Mouse (Mus musculus) limb, embryonic 12.5 days (tissue): ENCODE measurements around the gene Wdr45. TPM values are rescaled to one million over a fixed set of nuclear protein-coding genes. Genes with fewer than 3 reads are reported as not detected.
A peak's percentile ranks its signal among the peaks of the same experiment; 100 is the strongest.

ENCODE experiments used
- ATAC-seq: fragments of 200-750 bp; cut with Nextera tagmentation; 2 replicates; pipeline ENCODE4 v1.8.0; 2017; ENCODE audit warnings: low read depth, moderate TSS enrichment; ENCODE audit not compliant: insufficient number of reproducible peaks, insufficient read depth, low FRiP score, low TSS enrichment
- H3K27ac ChIP-seq: fragments of 300-500 bp; sonication (generic); 2 replicates; pipeline ENCODE4 v1.5.1; 2016; ENCODE audit warnings: mild to moderate bottlenecking, moderate library complexity
- H3K27me3 ChIP-seq: fragments of 300-500 bp; sonication (generic); 2 replicates; pipeline ENCODE4 v1.6.1; 2016; ENCODE audit warnings: mild to moderate bottlenecking, moderate library complexity
- H3K36me3 ChIP-seq: fragments of 300-500 bp; sonication (generic); 2 replicates; pipeline ENCODE4 v1.6.1; 2016; ENCODE audit warnings: mild to moderate bottlenecking, moderate library complexity
- H3K4me1 ChIP-seq: fragments of 300-500 bp; sonication (generic); replicated peaks from 2 replicates; pipeline ENCODE4 v1.6.1; 2016
- H3K4me2 ChIP-seq: fragments of 300-500 bp; sonication (generic); 2 replicates; pipeline ENCODE4 v1.6.1; 2016; ENCODE audit warnings: mild to moderate bottlenecking, moderate library complexity
- H3K4me3 ChIP-seq: fragments of 300-500 bp; sonication (generic); replicated peaks from 2 replicates; pipeline ENCODE4 v1.5.1; 2016; ENCODE audit warnings: mild to moderate bottlenecking
- H3K9ac ChIP-seq: fragments of 300-500 bp; sonication (generic); replicated peaks from 2 replicates; pipeline ENCODE4 v1.6.1; 2016; ENCODE audit warnings: mild to moderate bottlenecking, moderate library complexity
- H3K9me3 ChIP-seq: fragments of 300-500 bp; sonication (generic); 2 replicates; pipeline ENCODE4 v1.6.1; 2016; ENCODE audit warnings: mild to moderate bottlenecking, moderate library complexity
- WGBS: fragments of 180-500 bp; shearing (Covaris S2); methylation state at CpG from one replicate; pipeline ENCODE4 v1.1.7; 2016; 5-methylcytosine and 5-hydroxymethylcytosine counted together
- polyA plus RNA-seq: library from polyadenylated mRNA; unstranded; fragments of >200 nt; fragmentation: Nextera tagmentation; extraction: Ambion mirVana; gene quantifications from 2 replicates; pipeline ENCODE4 v1.2.1, GENCODE M21; 2016

The Wdr45 gene
- polyA plus RNA-seq, 1 experiment from 2014 or later: 29.1 TPM

GRCm38 (mm10) chrX:7764657-7765280 lies 50.6 kb downstream of the Wdr45 start:
- no peak overlapping the region for H3K9ac ChIP-seq

GRCm38 (mm10) chrX:7765281-7765670 lies 51.1 kb downstream of the Wdr45 start:
- Histone ChIP-seq H3K9me3 (no peaks in the 10 kb centered on the region), H3K27ac (no peak overlapping the region), H3K4me2 (peak overlapping the region; percentile 71), H3K4me1 (peaks cover 24% of the 10 kb centered on the region), H3K9ac (no peak overlapping the region), H3K36me3 (peaks cover 39% of the 10 kb centered on the region), H3K27me3 (no peaks in the 10 kb centered on the region), H3K4me3 (peak overlapping the region; percentile 9; the same call in 1 of the 2 replicates)
- WGBS: 27% methylated on average over 13 of the region's 13 CpGs
- no peak for ATAC-seq

More at GRCm38 (mm10) chrX:7764657-7765280, 50.6 kb downstream of the Wdr45 start:
- no peak for ATAC-seq
- Histone ChIP-seq H3K9me3 (no peaks in the 10 kb centered on the region), H3K4me3 (peak overlapping the region; percentile 64), H3K36me3 (peaks cover 35% of the 10 kb centered on the region), H3K4me2 (peak overlapping the region; percentile 71), H3K27ac (no peak overlapping the region), H3K27me3 (no peaks in the 10 kb centered on the region), H3K4me1 (peaks cover 24% of the 10 kb centered on the region)
- whole genome bisulfite sequencing: 26% methylated on average over 9 of the region's 9 CpGs

GRCm38 (mm10) chrX:7765764-7766163 lies 51.6 kb downstream of the Wdr45 start:
- 11% methylated on average over 11 of the region's 11 CpGs for WGBS
- peak overlapping the region; percentile 71 for H3K4me2 ChIP-seq
- H3K4me3 ChIP-seq: peak overlapping the region; percentile 9; the same call in 1 of the 2 replicates
- no peaks in the 10 kb centered on the region for H3K27me3 ChIP-seq
- H3K9me3 ChIP-seq: no peaks in the 10 kb centered on the region
- H3K4me1 ChIP-seq: peaks cover 24% of the 10 kb centered on the region
- no peak overlapping the region for H3K9ac ChIP-seq
- H3K36me3 ChIP-seq: peaks cover 44% of the 10 kb centered on the region
- no peak overlapping the region for H3K27ac ChIP-seq
- ATAC-seq: no peak

GRCm38 (mm10) chrX:7769302-7770017 lies 55.3 kb downstream of the Wdr45 start:
- Histone ChIP-seq H3K9ac (no peak overlapping the region), H3K27me3 (no peaks in the 10 kb centered on the region), H3K4me2 (no peak overlapping the region), H3K36me3 (peaks cover 73% of the 10 kb centered on the region), H3K9me3 (no peaks in the 10 kb centered on the region), H3K4me3 (no peak overlapping the region), H3K27ac (no peak overlapping the region), H3K4me1 (peaks cover 17% of the 10 kb centered on the region)
- 90% methylated on average over 7 of the region's 7 CpGs for WGBS
- no peak for ATAC-seq

GRCm38 (mm10) chrX:7772766-7773165 lies 58.6 kb downstream of the Wdr45 start:
- Histone ChIP-seq H3K36me3 (peaks cover 56% of the 10 kb centered on the region), H3K27me3 (no peaks in the 10 kb centered on the region), H3K4me3 (no peak overlapping the region), H3K4me1 (no peaks in the 10 kb centered on the region), H3K27ac (no peak overlapping the region), H3K4me2 (no peak overlapping the region), H3K9me3 (no peaks in the 10 kb centered on the region), H3K9ac (no peak overlapping the region)
- ATAC-seq: no peak
- 50% methylated on average over 2 of the region's 2 CpGs for WGBS

- Histone ChIP-seq H3K9me3 (no peaks in the 10 kb centered on the region), H3K36me3 (peaks cover 30% of the 10 kb centered on the region), H3K9ac (no peak overlapping the region), H3K4me3 (no peak overlapping the region), H3K4me1 (no peaks in the 10 kb centered on the region), H3K27ac (no peak overlapping the region), H3K4me2 (no peak overlapping the region), H3K27me3 (no peaks in the 10 kb centered on the region)
- ATAC-seq: no peak
- WGBS: 80% methylated on average over 9 of the region's 9 CpGs
These were observed 61.5 kb downstream of the Wdr45 start for GRCm38 (mm10) chrX:7775501-7776205.

GRCm38 (mm10) chrX:7776329-7777082 lies 62.4 kb downstream of the Wdr45 start:
- H3K27ac ChIP-seq: no peak overlapping the region
- H3K27me3 ChIP-seq: no peaks in the 10 kb centered on the region
- WGBS: 47% methylated on average over 8 of the region's 8 CpGs
- no peak overlapping the region for H3K9ac ChIP-seq
- H3K4me2 ChIP-seq: no peak overlapping the region
- peaks cover 22% of the 10 kb centered on the region for H3K36me3 ChIP-seq
- H3K4me3 ChIP-seq: no peak overlapping the region
- no peaks in the 10 kb centered on the region for H3K4me1 ChIP-seq
- no peak for ATAC-seq
- no peaks in the 10 kb centered on the region for H3K9me3 ChIP-seq

Other genes with a start within 250 kb of the Wdr45 start
- 0.06 TPM in 1 of 2 replicates, not detected in the other for gene Foxp3, start 140.7 kb upstream of the Wdr45 start, polyA plus RNA-seq
- gene Ppp1r3f, start 140.1 kb upstream of the Wdr45 start, polyA plus RNA-seq: 1.9 and 2.4 TPM in 2 replicates
- 31.2 and 32.8 TPM in 2 replicates for gene Ccdc22, start 108.8 kb upstream of the Wdr45 start, polyA plus RNA-seq
- gene Cacna1f, start 107.2 kb upstream of the Wdr45 start, polyA plus RNA-seq: not detected in 2 replicates
- gene Syp, start 75.9 kb upstream of the Wdr45 start, polyA plus RNA-seq: 0.83 and 1.1 TPM in 2 replicates
- gene Prickle3, start 57.1 kb upstream of the Wdr45 start, polyA plus RNA-seq: 7.2 and 7.4 TPM in 2 replicates
- gene Plp2, start 42.9 kb upstream of the Wdr45 start, polyA plus RNA-seq: 68.9 and 76.6 TPM in 2 replicates
- 0.31 TPM in 1 of 2 replicates, not detected in the other for gene Magix, start 33.1 kb upstream of the Wdr45 start, polyA plus RNA-seq
- 42.9 and 43.2 TPM in 2 replicates for gene Gpkow, start 17.2 kb upstream of the Wdr45 start, polyA plus RNA-seq
- gene Gm45208, start 7.9 kb downstream of the Wdr45 start, polyA plus RNA-seq: 0.96 TPM in 1 of 2 replicates, not detected in the other
- 66.5 and 70.9 TPM in 2 replicates for gene Praf2, start 14.1 kb downstream of the Wdr45 start, polyA plus RNA-seq
- gene Ccdc120, start 36.6 kb downstream of the Wdr45 start, polyA plus RNA-seq: 22.5 and 24.8 TPM in 2 replicates
- 27.7 and 30.4 TPM in 2 replicates for gene Tfe3, start 48.2 kb downstream of the Wdr45 start, polyA plus RNA-seq
- 43.5 and 44.7 TPM in 2 replicates for gene Gripap1, start 75.4 kb downstream of the Wdr45 start, polyA plus RNA-seq
- gene Kcnd1, start 108.0 kb downstream of the Wdr45 start, polyA plus RNA-seq: 0.80 and 0.90 TPM in 2 replicates
- 58.0 and 67.0 TPM in 2 replicates for gene Otud5, start 127.0 kb downstream of the Wdr45 start, polyA plus RNA-seq
- 6.2 and 6.8 TPM in 2 replicates for gene Pim2, start 163.9 kb downstream of the Wdr45 start, polyA plus RNA-seq
- gene Slc35a2, start 169.7 kb downstream of the Wdr45 start, polyA plus RNA-seq: 26.8 and 30.8 TPM in 2 replicates
- gene Pqbp1, start 184.9 kb downstream of the Wdr45 start, polyA plus RNA-seq: 147 and 149 TPM in 2 replicates
- gene Timm17b, start 185.0 kb downstream of the Wdr45 start, polyA plus RNA-seq: 153 and 159 TPM in 2 replicates
- gene Gm10491, start 193.5 kb downstream of the Wdr45 start, polyA plus RNA-seq: not detected in 2 replicates
- gene Gm10490, start 195.2 kb downstream of the Wdr45 start, polyA plus RNA-seq: not detected in 2 replicates
- gene Pcsk1n, start 205.5 kb downstream of the Wdr45 start, polyA plus RNA-seq: 0.35 and 0.99 TPM in 2 replicates
- gene Eras, start 214.3 kb downstream of the Wdr45 start, polyA plus RNA-seq: not detected in 2 replicates
- 52.9 and 53.6 TPM in 2 replicates for gene Hdac6, start 233.6 kb downstream of the Wdr45 start, polyA plus RNA-seq